Mouse (Mus musculus) liver, embryonic 14.5 days (tissue): ENCODE results near the gene Pafah1b2. TPM values are rescaled to one million over a fixed set of nuclear protein-coding genes. Genes with fewer than 3 reads are reported as not detected.
A peak's percentile ranks its signal among the peaks of the same experiment; 100 is the strongest.

Experiments used
- ATAC-seq: fragments of 200-750 bp; cut with Nextera tagmentation; 2 replicates; pipeline ENCODE4 v1.8.0; 2017; ENCODE audit warnings: moderate number of reproducible peaks, mild to moderate bottlenecking, moderate library complexity; ENCODE audit not compliant: insufficient read depth
- DNase-seq, 3 experiments: peaks; one replicate each; pipeline ENCODE4 v3.0.0-alpha.2; 2012 to 2013; ENCODE audit warnings: low read depth in 3 of 3, low spot score in 3 of 3
- H3K27ac ChIP-seq: fragments of 300-500 bp; sonication (generic); 2 replicates; pipeline ENCODE4 v1.5.1; 2014; ENCODE audit warnings: moderate library complexity, mild to moderate bottlenecking, control low read depth, inconsistent platforms
- H3K27me3 ChIP-seq: fragments of 300-500 bp; sonication (generic); 2 replicates; pipeline ENCODE4 v1.6.1; 2014; ENCODE audit warnings: mild to moderate bottlenecking, low read length, moderate library complexity; ENCODE audit not compliant: control insufficient read depth, insufficient read depth
- H3K36me3 ChIP-seq: fragments of 300-500 bp; sonication (generic); replicated peaks from 2 replicates; pipeline ENCODE4 v1.6.1; 2014; ENCODE audit warnings: low read depth; ENCODE audit not compliant: control insufficient read depth, insufficient read depth
- H3K4me1 ChIP-seq, 2 experiments: fragments of 200-500 bp in 1 of 2; fragments of 300-500 bp in 1 of 2; sonication (generic) in 1 of 2; replicated peaks; 2 replicates each; pipeline ENCODE4 v1.6.1; 2012 to 2014; ENCODE audit warnings: antibody characterized with exemption in 1 of 2, inconsistent platforms in 1 of 2, low read length in 1 of 2; ENCODE audit not compliant: control insufficient read depth in 2 of 2, insufficient read depth in 2 of 2
- H3K4me2 ChIP-seq: fragments of 300-500 bp; sonication (generic); 2 replicates; pipeline ENCODE4 v1.6.1; 2014; ENCODE audit warnings: low read depth, mild to moderate bottlenecking, control low read depth, moderate library complexity
- H3K4me3 ChIP-seq, 2 experiments: fragments of 200-500 bp in 1 of 2; fragments of 300-500 bp in 1 of 2; sonication (generic) in 1 of 2; 2 replicates each; pipeline ENCODE4 v1.5.1; 2012 to 2014; ENCODE audit warnings: low read depth in 2 of 2, low read length in 2 of 2, mild to moderate bottlenecking in 2 of 2, control low read depth in 1 of 2, inconsistent platforms in 1 of 2, moderate library complexity in 1 of 2; ENCODE audit not compliant: insufficient read depth in 1 of 2
- H3K9ac ChIP-seq: fragments of 300-500 bp; sonication (generic); replicated peaks from 2 replicates; pipeline ENCODE4 v1.6.1; 2014; ENCODE audit warnings: mild to moderate bottlenecking, control low read depth, moderate library complexity
- H3K9me3 ChIP-seq: fragments of 300-500 bp; sonication (generic); 2 replicates; pipeline ENCODE4 v1.6.1; 2016; ENCODE audit warnings: low read length, mixed read lengths; ENCODE audit not compliant: control insufficient read depth
- CTCF ChIP-seq: IDR thresholded peaks from 2 replicates; pipeline ENCODE4 v1.5.1; 2016; ENCODE audit warnings: antibody characterized with exemption, low read depth, control low read depth
- EP300 ChIP-seq: IDR thresholded peaks from 2 replicates; pipeline ENCODE4 v1.6.1; 2016; ENCODE audit warnings: antibody characterized with exemption, low read depth
- WGBS: fragments of 180-500 bp; shearing (Covaris S2); extraction: QIAGEN DNeasy Blood & Tissue Kit; methylation state at CpG from one replicate; pipeline ENCODE4 v1.1.7; 2014; ENCODE audit not compliant: insufficient replicate concordance; 5-methylcytosine and 5-hydroxymethylcytosine counted together
- polyA plus RNA-seq, 2 experiments: library from polyadenylated mRNA; depleted of rRNA in 1 of 2; stranded (reverse) in 1 of 2; unstranded in 1 of 2; fragments of >200 nt; fragmentation: Nextera tagmentation in 1 of 2; extraction: Ambion mirVana in 1 of 2; gene quantifications; 2 replicates each; pipeline versions ENCODE4 v1.2.1 to v1.2.3; 2012 to 2014

The Pafah1b2 gene
- polyA plus RNA-seq, 2 experiments, result 23.1 to 59.6 TPM

- Histone ChIP-seq H3K9ac (no peak overlapping the region), H3K9me3 (no peaks in the 10 kb centered on the region), H3K4me2 (peak overlapping the region; percentile 42), H3K27ac (no peak overlapping the region), H3K4me1 (peaks cover 13 to 23% of the 10 kb centered on the region in 2 experiments), H3K36me3 (peaks cover 25% of the 10 kb centered on the region), H3K4me3 (no peak overlapping the region), H3K27me3 (no peaks in the 10 kb centered on the region)
- ATAC-seq (peak; percentile 46), DNase-seq (peak in 1 of 3 experiments; percentile 35)
- no peak for TF ChIP-seq CTCF
- peak; percentile 47 for TF ChIP-seq EP300
- 67% methylated on average over 2 of the region's 2 CpGs for WGBS
Measured at GRCm38 (mm10) chr9:45979778-45980177, 32.7 kb downstream of the Pafah1b2 start.

- Histone ChIP-seq H3K4me1 (peaks cover 7 to 12% of the 10 kb centered on the region in 2 experiments), H3K27me3 (no peaks in the 10 kb centered on the region), H3K4me2 (no peak overlapping the region), H3K36me3 (peaks cover 50% of the 10 kb centered on the region), H3K27ac (no peak overlapping the region), H3K4me3 (no peak overlapping the region), H3K9me3 (no peaks in the 10 kb centered on the region), H3K9ac (no peak overlapping the region)
- 80% methylated on average over 2 of the region's 2 CpGs for WGBS
- DNase-seq (no peak), ATAC-seq (no peak)
- TF ChIP-seq CTCF, result peak; percentile 38
- TF ChIP-seq EP300, result no peak
Measured at GRCm38 (mm10) chr9:45976884-45977283, 35.6 kb downstream of the Pafah1b2 start.

GRCm38 (mm10) chr9:45963577-45963976 lies 48.9 kb downstream of the Pafah1b2 start:
- no peak overlapping the region for H3K4me3 ChIP-seq
- no peak overlapping the region for H3K4me2 ChIP-seq
- H3K9ac ChIP-seq, result no peak overlapping the region
- ATAC-seq, result no peak
- TF ChIP-seq CTCF, result no peak
- TF ChIP-seq EP300, result no peak
- no peak for DNase-seq
- H3K9me3 ChIP-seq, result no peaks in the 10 kb centered on the region
- H3K27me3 ChIP-seq, result no peaks in the 10 kb centered on the region
- H3K36me3 ChIP-seq, result peaks cover 51% of the 10 kb centered on the region
- no peak overlapping the region for H3K27ac ChIP-seq
- H3K4me1 ChIP-seq, result no peaks in the 10 kb centered on the region; a peak in 1 of 4 replicates
- WGBS, result 83% methylated on average over 6 of the region's 6 CpGs

GRCm38 (mm10) chr9:45961855-45962254 lies 50.6 kb downstream of the Pafah1b2 start:
- 76% methylated on average over 2 of the region's 2 CpGs for WGBS
- no peak for DNase-seq
- TF ChIP-seq CTCF, result no peak
- TF ChIP-seq EP300, result no peak
- Histone ChIP-seq H3K4me2 (no peak overlapping the region), H3K27me3 (no peaks in the 10 kb centered on the region), H3K4me3 (no peak overlapping the region), H3K36me3 (peaks cover 34% of the 10 kb centered on the region), H3K27ac (no peak overlapping the region), H3K9ac (no peak overlapping the region), H3K9me3 (no peaks in the 10 kb centered on the region), H3K4me1 (no peaks in the 10 kb centered on the region; a peak in 1 of 4 replicates)
- no peak for ATAC-seq

- TF ChIP-seq CTCF, result no peak
- no peak for TF ChIP-seq EP300
- H3K9me3 ChIP-seq, result no peaks in the 10 kb centered on the region
- WGBS, result 50% methylated on average over 7 of the region's 7 CpGs
- no peak overlapping the region for H3K4me2 ChIP-seq
- H3K27me3 ChIP-seq, result no peaks in the 10 kb centered on the region
- no peak overlapping the region for H3K9ac ChIP-seq
- ATAC-seq (no peak), DNase-seq (no peak)
- H3K4me1 ChIP-seq, result peaks cover 0 to 6% of the 10 kb centered on the region in 2 experiments; a peak in 3 of 4 replicates
- peaks cover 17% of the 10 kb centered on the region for H3K36me3 ChIP-seq
- H3K27ac ChIP-seq, result no peak overlapping the region
- no peak overlapping the region for H3K4me3 ChIP-seq
Measured at GRCm38 (mm10) chr9:45959661-45960060, 52.8 kb downstream of the Pafah1b2 start.
